Mouse (Mus musculus) liver, adult 2 months (tissue): ENCODE measurements around the gene Sema4b. TPM values are rescaled to one million over a fixed set of nuclear protein-coding genes. Genes with fewer than 3 reads are reported as not detected.

Experiments
- DNase-seq: peaks from one replicate; pipeline ENCODE4 v3.0.0-alpha.2; 2011; ENCODE audit warnings: low read depth, low spot score; ENCODE audit errors: extremely low read depth
- H3K27ac ChIP-seq: fragments of 200-500 bp; replicated peaks from 2 replicates; pipeline ENCODE4 v1.5.1; 2012; ENCODE audit warnings: low read depth, mild to moderate bottlenecking, control low read depth, inconsistent platforms, low read length; ENCODE audit not compliant: insufficient read depth
- H3K27me3 ChIP-seq: fragments of 200-500 bp; 2 replicates; pipeline ENCODE4 v1.6.1; 2012; ENCODE audit warnings: mild to moderate bottlenecking, moderate library complexity, low read length, inconsistent platforms; ENCODE audit not compliant: control insufficient read depth, insufficient read depth
- H3K36me3 ChIP-seq: fragments of 200-500 bp; 2 replicates; pipeline ENCODE4 v1.6.1; 2012; ENCODE audit warnings: low read length, inconsistent platforms; ENCODE audit not compliant: control insufficient read depth, insufficient read depth
- H3K4me1 ChIP-seq: fragments of 200-500 bp; 2 replicates; pipeline ENCODE4 v1.6.1; 2011; ENCODE audit warnings: low read length; ENCODE audit not compliant: control insufficient read depth, insufficient read depth
- H3K4me3 ChIP-seq: fragments of 200-500 bp; 2 replicates; pipeline ENCODE4 v1.5.1; 2011; ENCODE audit warnings: low read depth, mild to moderate bottlenecking, control low read depth, low read length, moderate library complexity; ENCODE audit not compliant: insufficient read depth
- H3K79me2 ChIP-seq: fragments of 200-500 bp; 2 replicates; pipeline ENCODE4 v1.6.1; 2012; ENCODE audit warnings: inconsistent platforms, mild to moderate bottlenecking, low read length, moderate library complexity; ENCODE audit not compliant: control insufficient read depth, insufficient read depth
- H3K9ac ChIP-seq: fragments of 200-500 bp; 2 replicates; pipeline ENCODE4 v1.6.1; 2012; ENCODE audit warnings: low read depth, mild to moderate bottlenecking, control low read depth, inconsistent platforms, low read length
- CTCF ChIP-seq: fragments of 200-500 bp; IDR thresholded peaks from 2 replicates; pipeline ENCODE4 v1.5.1; 2011; ENCODE audit warnings: low read depth, low read length, control low read depth
- POLR2A ChIP-seq: fragments of 200-500 bp; IDR thresholded peaks from 2 replicates; pipeline ENCODE4 v1.6.1; 2011; ENCODE audit warnings: low read length, control low read depth; ENCODE audit not compliant: insufficient read depth; ENCODE audit errors: extremely low read depth
- WGBS: fragments of 180-500 bp; shearing (Covaris S2); methylation state at CpG from one replicate; pipeline ENCODE4 v1.1.7; 2018; 5-methylcytosine and 5-hydroxymethylcytosine counted together
- polyA plus RNA-seq: library from polyadenylated mRNA; depleted of rRNA; stranded (reverse); fragments of >200 nt; gene quantifications from 2 replicates; pipeline ENCODE4 v1.2.3, GENCODE M21; 2012
- total RNA-seq: library from RNA; depleted of rRNA; stranded (reverse); fragments of >200 nt; gene quantifications from 2 replicates; pipeline ENCODE4 v1.2.3, GENCODE M21; 2014

Sema4b gene
- total and polyA plus RNA-seq, 2 experiments, result 3.7 to 4.4 TPM

DNA sequence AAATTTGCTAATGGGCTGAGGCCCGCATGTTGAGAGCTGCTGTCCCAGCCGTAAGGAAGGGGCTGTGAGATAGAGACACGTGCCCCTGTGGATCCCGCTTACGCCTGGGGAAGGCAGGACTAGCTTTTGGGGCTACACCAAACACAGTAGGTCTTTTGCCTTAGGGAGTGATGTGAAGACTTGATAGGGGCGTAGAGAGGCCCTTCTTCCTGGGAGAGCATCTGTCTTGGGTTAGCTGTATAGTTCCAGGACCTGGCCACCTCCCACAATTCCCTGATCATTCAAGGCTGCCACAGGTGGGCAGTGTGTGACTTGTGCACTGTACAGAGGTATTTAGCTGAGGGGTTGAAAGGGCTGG lies 13.9 kb downstream of the Sema4b start:
- H3K27ac ChIP-seq, result no peak overlapping the region
- no peak overlapping the region for H3K4me3 ChIP-seq
- no peaks in the 10 kb centered on the region for H3K27me3 ChIP-seq
- peaks cover 11% of the 10 kb centered on the region; the same call in 1 of the 2 replicates for H3K79me2 ChIP-seq
- DNase-seq, result no peak
- WGBS, result 89% methylated on average over 6 of the region's 6 CpGs
- no peak overlapping the region for H3K9ac ChIP-seq
- TF ChIP-seq CTCF, result no peak
- TF ChIP-seq POLR2A, result no peak
- H3K4me1 ChIP-seq, result peaks cover 22% of the 10 kb centered on the region
- H3K36me3 ChIP-seq, result no peaks in the 10 kb centered on the region

DNA sequence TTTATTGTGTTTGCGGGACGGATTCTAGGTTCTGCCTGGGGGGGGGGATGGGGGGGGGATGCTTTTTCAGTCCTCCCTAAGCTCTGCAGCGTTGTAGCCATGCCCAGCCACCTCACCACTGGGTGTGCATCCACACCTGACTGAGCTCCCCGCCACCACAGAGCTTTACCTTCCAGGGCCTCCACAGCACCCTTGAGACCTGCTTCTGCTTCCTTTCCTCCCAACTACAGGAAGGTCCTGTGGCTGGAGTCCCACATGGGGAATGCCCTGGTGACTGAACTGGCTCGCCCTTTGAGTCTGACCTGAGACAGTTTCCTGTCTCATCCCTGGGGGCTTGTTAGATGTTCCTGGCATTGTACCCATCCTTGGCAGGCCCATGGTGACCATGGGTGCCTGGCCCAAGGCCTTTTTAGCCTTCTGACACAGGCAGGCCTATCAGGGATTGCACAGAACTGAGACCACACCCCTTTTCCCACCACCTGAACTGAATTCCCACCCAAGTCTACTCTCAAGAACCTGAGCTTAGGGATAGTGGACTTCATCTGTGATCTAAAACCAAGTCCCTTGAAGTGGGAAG lies 14.4 kb downstream of the Sema4b start:
- Histone ChIP-seq H3K27ac (no peak overlapping the region), H3K79me2 (peaks cover 11% of the 10 kb centered on the region; the same call in 1 of the 2 replicates), H3K4me1 (peaks cover 21% of the 10 kb centered on the region), H3K9ac (no peak overlapping the region), H3K36me3 (no peaks in the 10 kb centered on the region), H3K4me3 (no peak overlapping the region), H3K27me3 (no peaks in the 10 kb centered on the region)
- no peak for TF ChIP-seq CTCF
- TF ChIP-seq POLR2A, result no peak
- no peak for DNase-seq
- WGBS, result 93% methylated on average over 5 of the region's 5 CpGs

DNA sequence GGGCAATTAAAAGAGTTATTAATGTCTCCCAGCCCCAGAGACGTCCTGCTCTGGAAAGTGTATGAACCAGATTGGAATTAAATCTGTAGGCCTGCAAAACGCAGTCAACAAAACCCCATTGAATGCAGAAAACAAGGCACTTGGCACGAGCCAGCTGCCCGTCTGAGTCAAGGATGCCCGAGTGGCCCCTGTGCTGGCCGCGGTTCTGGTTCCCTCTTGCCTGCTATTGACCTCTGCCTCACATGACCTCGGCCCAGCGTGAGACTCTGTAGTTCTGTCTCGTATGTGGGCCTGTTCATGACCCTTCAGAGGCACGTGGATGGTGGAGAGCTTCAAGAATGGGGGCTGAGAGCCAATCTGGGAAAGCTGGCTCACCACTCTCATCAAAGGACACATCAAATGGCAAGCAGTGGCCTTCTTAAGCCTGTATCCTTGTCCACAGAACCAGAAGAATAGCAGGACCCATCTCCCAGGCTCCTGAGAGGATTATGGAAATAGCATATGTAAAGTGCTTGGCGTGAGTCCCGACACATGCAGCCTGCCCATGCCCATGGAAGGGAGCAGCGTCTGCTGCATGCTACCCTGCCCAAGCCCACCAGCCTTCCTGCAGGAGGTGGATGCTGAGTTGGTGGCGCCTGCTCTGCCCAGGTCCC lies 15.4 kb downstream of the Sema4b start:
- WGBS, result 42% methylated on average over 15 of the region's 15 CpGs
- no peak overlapping the region for H3K4me3 ChIP-seq
- peak; percentile 71 for DNase-seq

DNA sequence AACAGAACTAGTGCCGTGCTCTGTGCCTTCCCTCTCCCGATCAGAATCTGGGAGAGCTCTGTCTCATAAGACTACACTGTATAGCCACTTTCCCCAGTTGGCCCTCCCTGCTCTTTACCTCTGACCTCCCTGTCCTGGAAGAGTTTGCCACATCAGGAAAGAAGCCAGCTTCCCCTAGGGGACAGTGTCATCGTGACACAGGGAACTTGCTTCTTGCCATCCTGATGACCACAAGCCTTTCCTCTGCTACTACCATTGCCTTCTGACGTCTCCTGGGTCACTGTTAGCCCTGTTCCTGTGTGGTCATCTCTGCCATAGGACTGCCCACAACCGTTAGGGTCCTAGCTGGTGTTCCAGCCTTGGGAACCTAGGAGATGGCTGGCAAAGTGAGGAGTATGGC lies 16.3 kb downstream of the Sema4b start:
- H3K27me3 ChIP-seq, result no peaks in the 10 kb centered on the region
- WGBS, result 43% methylated on average over 5 of the region's 5 CpGs
- TF ChIP-seq POLR2A (no peak), CTCF (no peak)
- H3K9ac ChIP-seq, result no peak overlapping the region
- H3K27ac ChIP-seq, result no peak overlapping the region
- H3K79me2 ChIP-seq, result peaks cover 11% of the 10 kb centered on the region; the same call in 1 of the 2 replicates
- DNase-seq, result peak; percentile 68
- H3K36me3 ChIP-seq, result no peaks in the 10 kb centered on the region
- H3K4me3 ChIP-seq, result no peak overlapping the region
- peaks cover 23% of the 10 kb centered on the region for H3K4me1 ChIP-seq

More for the DNA sequence above, 15.4 kb downstream of the Sema4b start:
- Histone ChIP-seq H3K9ac (no peak overlapping the region), H3K4me1 (peaks cover 20% of the 10 kb centered on the region), H3K27ac (no peak overlapping the region), H3K79me2 (peaks cover 11% of the 10 kb centered on the region; the same call in 1 of the 2 replicates), H3K27me3 (no peaks in the 10 kb centered on the region), H3K36me3 (no peaks in the 10 kb centered on the region)
- TF ChIP-seq POLR2A (no peak), CTCF (no peak)

DNA sequence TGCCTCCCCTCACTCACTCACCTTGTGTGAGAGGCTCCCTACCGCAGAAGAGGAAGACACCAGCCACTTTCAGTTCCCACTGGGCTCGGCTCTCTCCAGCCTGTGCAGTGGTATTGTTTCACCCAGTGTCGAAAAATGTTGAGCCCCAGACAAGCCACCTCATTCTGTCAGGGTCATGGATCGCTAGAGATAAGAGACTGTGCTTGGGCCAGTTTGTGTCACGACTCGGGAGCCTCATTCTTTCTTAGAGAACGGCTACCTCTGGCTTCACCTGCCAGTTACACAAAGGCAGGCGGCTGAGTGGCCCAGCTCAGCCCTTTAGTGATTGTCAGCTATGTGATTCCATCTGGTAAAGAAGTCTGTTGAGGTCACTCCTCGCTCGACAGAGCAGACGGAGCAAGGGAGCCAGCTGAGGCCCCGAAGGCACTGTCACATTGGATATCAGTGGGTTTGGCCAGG lies 17.0 kb downstream of the Sema4b start:
- TF ChIP-seq CTCF, result no peak
- no peak for TF ChIP-seq POLR2A
- no peak overlapping the region for H3K4me3 ChIP-seq
- peaks cover 13% of the 10 kb centered on the region; the same call in 1 of the 2 replicates for H3K79me2 ChIP-seq
- H3K36me3 ChIP-seq, result no peaks in the 10 kb centered on the region
- no peaks in the 10 kb centered on the region for H3K27me3 ChIP-seq
- H3K9ac ChIP-seq, result no peak overlapping the region
- no peak for DNase-seq
- WGBS, result 65% methylated on average over 12 of the region's 12 CpGs
- peaks cover 23% of the 10 kb centered on the region for H3K4me1 ChIP-seq
- no peak overlapping the region for H3K27ac ChIP-seq

DNA sequence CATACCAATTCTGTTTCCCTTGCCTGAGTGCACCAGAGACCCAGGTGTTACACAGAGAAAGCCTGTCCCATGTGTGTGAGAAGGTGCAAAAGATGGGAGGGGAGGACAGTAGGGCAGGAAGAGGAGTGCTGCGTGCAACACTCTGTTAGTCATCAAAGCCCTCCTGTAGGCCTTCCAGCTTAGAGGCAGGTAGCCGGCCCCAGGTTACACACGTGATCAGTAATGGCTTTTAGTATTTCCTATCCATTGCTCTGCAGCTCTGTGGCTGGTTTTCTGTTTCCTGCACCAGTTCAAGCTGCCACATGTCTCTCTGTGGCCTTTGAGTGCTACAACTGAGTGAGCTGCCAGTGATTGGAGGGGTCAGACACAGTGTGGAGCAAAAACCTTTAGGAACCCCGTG lies 17.7 kb downstream of the Sema4b start:
- Histone ChIP-seq H3K27me3 (no peaks in the 10 kb centered on the region), H3K79me2 (peaks cover 13% of the 10 kb centered on the region; the same call in 1 of the 2 replicates), H3K27ac (no peak overlapping the region), H3K4me3 (no peak overlapping the region), H3K9ac (no peak overlapping the region), H3K36me3 (no peaks in the 10 kb centered on the region), H3K4me1 (peaks cover 18% of the 10 kb centered on the region; the same call in 1 of the 2 replicates)
- WGBS, result 91% methylated on average over 4 of the region's 4 CpGs
- DNase-seq, result no peak
- TF ChIP-seq POLR2A (no peak), CTCF (no peak)
